Mouse (Mus musculus) heart, postnatal 4 days (tissue): ENCODE results near the gene Bmp7. TPM values are rescaled to one million over a fixed set of nuclear protein-coding genes. Genes with fewer than 3 reads are reported as not detected.

Source experiments
- DNase-seq: peaks from one replicate; pipeline ENCODE4 v3.0.0; 2021
- total RNA-seq, 2 experiments: library from RNA; stranded (reverse); gene quantifications; 2 replicates each; pipeline ENCODE4 v1.2.3; 2021

Gene Bmp7
- 10 to 100 TPM; 16.1 to 20.1 TPM for total RNA-seq

GRCm38 (mm10) chr2:172940003-172940798, at the start of gene Bmp7:
Bmp7 (minus strand) TSS chr2:172940321.
- peak; percentile 60 for DNase-seq

GRCm38 (mm10) chr2:172982776-172983561, 42.8 kb upstream of the Bmp7 start:
- DNase-seq: no peak

- DNase-seq: no peak
Measured at GRCm38 (mm10) chr2:172979666-172980345, 39.7 kb upstream of the Bmp7 start.

GRCm38 (mm10) chr2:172978131-172978633, 38.1 kb upstream of the Bmp7 start:
- no peak for DNase-seq

- no peak for DNase-seq
Measured at GRCm38 (mm10) chr2:172977409-172978130, 37.4 kb upstream of the Bmp7 start, which contains the start of gene Spo11. Spo11 (plus strand) TSS chr2:172977700.

GRCm38 (mm10) chr2:172976661-172977238, 36.6 kb upstream of the Bmp7 start:
- no peak for DNase-seq

- no peak for DNase-seq
Measured at GRCm38 (mm10) chr2:172975159-172975558, 35.0 kb upstream of the Bmp7 start.

- DNase-seq: no peak
Measured at GRCm38 (mm10) chr2:172974701-172975100, 34.6 kb upstream of the Bmp7 start.

GRCm38 (mm10) chr2:172973806-172974565, 33.9 kb upstream of the Bmp7 start:
- DNase-seq: no peak

- no peak for DNase-seq
Measured at GRCm38 (mm10) chr2:172971865-172972264, 31.7 kb upstream of the Bmp7 start.

- DNase-seq: no peak
Measured at GRCm38 (mm10) chr2:172966480-172966879, 26.4 kb upstream of the Bmp7 start.

- no peak for DNase-seq
Measured at GRCm38 (mm10) chr2:172965249-172965648, 25.1 kb upstream of the Bmp7 start.

- no peak for DNase-seq
Measured at GRCm38 (mm10) chr2:172961211-172961610, 21.1 kb upstream of the Bmp7 start.

GRCm38 (mm10) chr2:172960350-172960749, 20.2 kb upstream of the Bmp7 start:
- no peak for DNase-seq

- no peak for DNase-seq
Measured at GRCm38 (mm10) chr2:172959006-172959768, 19.1 kb upstream of the Bmp7 start.

GRCm38 (mm10) chr2:172958579-172958978, 18.5 kb upstream of the Bmp7 start:
- no peak for DNase-seq

GRCm38 (mm10) chr2:172951976-172952375, 11.9 kb upstream of the Bmp7 start:
- DNase-seq: no peak

GRCm38 (mm10) chr2:172950722-172951121, 10.6 kb upstream of the Bmp7 start:
- DNase-seq: no peak

GRCm38 (mm10) chr2:172950119-172950676, 10.1 kb upstream of the Bmp7 start:
- peak; percentile 33 for DNase-seq

- no peak for DNase-seq
Measured at GRCm38 (mm10) chr2:172949051-172949450, 8.9 kb upstream of the Bmp7 start.
